ENCODE assay signal across 8 mouse cellular contexts in the genomic region with DNA sequence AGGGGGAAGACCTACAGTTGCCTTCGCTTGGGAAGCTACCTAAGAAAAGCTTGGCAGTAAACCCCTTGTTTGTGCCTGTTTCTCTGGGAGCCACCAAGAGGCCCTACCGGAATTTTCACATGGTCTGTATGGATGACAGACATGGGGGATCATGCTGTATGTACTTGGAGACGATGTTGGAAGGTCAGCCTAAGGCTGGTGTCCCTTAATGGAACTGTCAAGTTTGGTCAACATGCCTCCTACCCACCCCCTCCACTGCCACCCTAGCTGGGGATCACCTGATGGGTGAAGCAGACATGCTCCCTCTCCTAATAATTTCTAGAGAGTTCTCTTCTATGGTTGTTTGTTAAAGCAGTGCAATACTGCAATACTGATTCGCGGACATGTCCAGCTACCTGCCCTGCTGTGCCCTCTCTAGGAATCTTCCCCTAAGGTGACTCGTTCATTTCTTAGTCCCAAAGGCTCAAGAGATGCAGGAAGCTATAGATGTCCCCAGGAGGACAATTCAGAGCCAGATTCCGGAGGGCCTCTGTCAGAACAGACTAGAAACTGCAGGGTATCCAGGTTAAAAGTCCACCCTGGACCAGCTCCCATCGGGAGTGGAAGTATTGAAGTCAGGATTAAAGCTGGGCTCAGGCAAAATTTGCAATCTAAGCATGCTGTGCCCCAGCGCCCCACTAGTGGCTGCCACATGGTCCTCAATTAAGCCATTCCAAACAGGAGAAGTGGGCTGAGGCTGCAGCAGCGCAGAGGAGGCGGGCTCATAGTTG. TPM values are rescaled to one million over a fixed set of nuclear protein-coding genes. Genes with fewer than 3 reads are reported as not detected.
DNase-seq lines count a peak whose midpoint lies in the region; ATAC-seq and TF ChIP-seq lines count a peak whose summit lies in the region.

No protein-coding gene starts in this region.

- ATAC-seq in kidney, embryonic 14.5 days (ENCODE audit: low FRiP score, low TSS enrichment) = no peak
- ATAC-seq in heart, embryonic 16.5 days (replicated peaks; ENCODE audit: extremely low read depth, insufficient read depth, low FRiP score) = no peak
- no peak for ATAC-seq in liver, postnatal 0 days

- H3K9ac ChIP-seq in kidney, embryonic 14.5 days (ENCODE audit: low read depth, low read length) = no peak overlapping the region
- H3K9ac ChIP-seq in heart, embryonic 16.5 days (ENCODE audit: low read length) = peak overlapping the region; percentile 53
- H3K9ac ChIP-seq in liver, postnatal 0 days (replicated peaks) = 0 out of 2 replicates have a peak overlapping the region, but pooled peaks have one; percentile 30

- no peak for DNase-seq in kidney, adult 2 months
- peak; percentile 24 for DNase-seq in MN1 (ENCODE audit: low spot score)
- peak; percentile 17 for DNase-seq in liver, postnatal 0 days
- DNase-seq in frontal cortex, adult 2 months (ENCODE audit: extremely low spot score in 1 of 2, low spot score in 1 of 2) = no peak
- DNase-seq in urinary bladder, postnatal 36 days (ENCODE audit: low spot score in 2 of 2) = no peak
- no peak for DNase-seq in adrenal gland, adult 2 months

- 17% methylated on average over 11 of the region's 11 CpGs for WGBS in kidney, embryonic 14.5 days
- WGBS in kidney, adult 2 months = 29% methylated on average over 11 of the region's 11 CpGs
- 34% methylated on average over 11 of the region's 11 CpGs for WGBS in heart, embryonic 16.5 days
- 26% methylated on average over 11 of the region's 11 CpGs for WGBS in liver, postnatal 0 days (ENCODE audit: insufficient replicate concordance)

- H3K4me1 ChIP-seq in kidney, embryonic 14.5 days (ENCODE audit: control insufficient read depth, insufficient read depth, low read length) = peaks cover 20% of the 10 kb centered on the region; the same call in 1 of the 2 replicates
- H3K4me1 ChIP-seq in kidney, adult 2 months (ENCODE audit: control insufficient read depth, insufficient read depth, low read length) = peaks cover 12% of the 10 kb centered on the region; the same call in 1 of the 2 replicates
- H3K4me1 ChIP-seq in heart, embryonic 16.5 days (ENCODE audit: control insufficient read depth, insufficient read depth, low read length) = peaks cover 26% of the 10 kb centered on the region
- peaks cover 15% of the 10 kb centered on the region for H3K4me1 ChIP-seq in liver, postnatal 0 days (ENCODE audit: insufficient read depth)

- H3K36me3 ChIP-seq in kidney, embryonic 14.5 days (ENCODE audit: control insufficient read depth, insufficient read depth, low read length) = no peaks in the 10 kb centered on the region
- no peaks in the 10 kb centered on the region for H3K36me3 ChIP-seq in kidney, adult 2 months (ENCODE audit: control insufficient read depth, insufficient read depth, low read length)
- H3K36me3 ChIP-seq in heart, embryonic 16.5 days (ENCODE audit: control insufficient read depth, insufficient read depth) = no peaks in the 10 kb centered on the region
- no peaks in the 10 kb centered on the region for H3K36me3 ChIP-seq in liver, postnatal 0 days (replicated peaks; ENCODE audit: insufficient read depth, low read length)

- no peaks in the 10 kb centered on the region for H3K9me3 ChIP-seq in kidney, embryonic 14.5 days (ENCODE audit: control insufficient read depth, low read length)
- no peaks in the 10 kb centered on the region; the same call in 1 of the 2 replicates for H3K9me3 ChIP-seq in heart, embryonic 16.5 days (replicated peaks; ENCODE audit: control insufficient read depth, low read length)
- H3K9me3 ChIP-seq in liver, postnatal 0 days (ENCODE audit: low read length) = no peaks in the 10 kb centered on the region

- no peak for TF ChIP-seq POLR2A in kidney, adult 2 months (IDR thresholded peaks at IDR 0.05; ENCODE audit: low read depth, low read length)

- H3K4me3 ChIP-seq in kidney, embryonic 14.5 days (ENCODE audit: low read length) = peak overlapping the region; percentile 20
- no peak overlapping the region for H3K4me3 ChIP-seq in kidney, adult 2 months (ENCODE audit: insufficient read depth, low read depth, low read length)
- peak overlapping the region; percentile 54 for H3K4me3 ChIP-seq in heart, embryonic 16.5 days (ENCODE audit: low read length)
- peak overlapping the region; percentile 27; the same call in 1 of the 2 replicates for H3K4me3 ChIP-seq in liver, postnatal 0 days (ENCODE audit: low read depth, low read length)

- TF ChIP-seq CTCF in kidney, adult 2 months (conservative IDR thresholded peaks at IDR 0.05; ENCODE audit: insufficient read depth, insufficient read length, low read depth, low read length) = no peak
- no peak for TF ChIP-seq CTCF in liver, postnatal 0 days (IDR thresholded peaks at IDR 0.05; ENCODE audit: low read depth)

- peak overlapping the region; percentile 45; the same call in 1 of the 2 replicates for H3K4me2 ChIP-seq in kidney, embryonic 14.5 days (replicated peaks; ENCODE audit: low read depth, low read length)
- H3K4me2 ChIP-seq in heart, embryonic 16.5 days (ENCODE audit: low read depth, low read length) = peak overlapping the region; percentile 77
- H3K4me2 ChIP-seq in liver, postnatal 0 days (ENCODE audit: low read depth, low read length) = peak overlapping the region; percentile 71

- TF ChIP-seq EP300 in liver, postnatal 0 days (IDR thresholded peaks at IDR 0.05; ENCODE audit: low read depth) = no peak

- H3K27me3 ChIP-seq in kidney, embryonic 14.5 days (ENCODE audit: control insufficient read depth, insufficient read depth, low read length) = peaks cover 57% of the 10 kb centered on the region
- H3K27me3 ChIP-seq in kidney, adult 2 months (replicated peaks; ENCODE audit: control insufficient read depth, insufficient read depth, low read length) = peaks cover 14% of the 10 kb centered on the region
- H3K27me3 ChIP-seq in heart, embryonic 16.5 days (ENCODE audit: control insufficient read depth, insufficient read depth, low read length) = peaks cover 75% of the 10 kb centered on the region
- H3K27me3 ChIP-seq in liver, postnatal 0 days (ENCODE audit: insufficient read depth, low read length) = peaks cover 68% of the 10 kb centered on the region

- no peak overlapping the region for H3K27ac ChIP-seq in kidney, embryonic 14.5 days (ENCODE audit: low read depth, low read length)
- no peak overlapping the region for H3K27ac ChIP-seq in kidney, adult 2 months (ENCODE audit: insufficient read depth, low read depth, low read length)
- no peak overlapping the region for H3K27ac ChIP-seq in heart, embryonic 16.5 days (ENCODE audit: low read length)
- H3K27ac ChIP-seq in liver, postnatal 0 days (ENCODE audit: low read depth) = no peak overlapping the region

RNA-seq across cellular contexts. Expression of gene Dnajc5g, which starts 10.2 kb away (rescaled TPM):
- polyA plus RNA-seq in kidney, embryonic 14.5 days (2014; fragmentation: Nextera tagmentation; extraction: Ambion mirVana) = not detected in 2 replicates
- not detected in 2 replicates for polyA plus RNA-seq in kidney, adult 2 months (2012; rRNA removed)
- polyA plus RNA-seq in heart, embryonic 16.5 days (2015; fragmentation: Nextera tagmentation; extraction: Ambion mirVana) = not detected in 2 replicates
- polyA plus RNA-seq in liver, postnatal 0 days (2015; fragmentation: Nextera tagmentation; extraction: Ambion mirVana) = not detected in 2 replicates
- not detected in 2 replicates for polyA plus RNA-seq in frontal cortex, adult 2 months (2012; rRNA removed)
- not detected for total RNA-seq in adrenal gland, adult 2 months (2021)
- polyA plus RNA-seq in adrenal gland, adult 2 months (2012; rRNA removed) = not detected in 2 replicates

RNA-seq across cellular contexts. Expression of gene Slc30a3, which starts 12.1 kb away (rescaled TPM):
- 1.9 and 3.4 TPM in 2 replicates for polyA plus RNA-seq in kidney, embryonic 14.5 days (2014; fragmentation: Nextera tagmentation; extraction: Ambion mirVana)
- polyA plus RNA-seq in kidney, adult 2 months (2012; rRNA removed) = 0.14 and 0.24 TPM in 2 replicates
- polyA plus RNA-seq in heart, embryonic 16.5 days (2015; fragmentation: Nextera tagmentation; extraction: Ambion mirVana) = 0.27 and 0.35 TPM in 2 replicates
- 0.24 and 0.72 TPM in 2 replicates for polyA plus RNA-seq in liver, postnatal 0 days (2015; fragmentation: Nextera tagmentation; extraction: Ambion mirVana)
- 140 and 173 TPM in 2 replicates for polyA plus RNA-seq in frontal cortex, adult 2 months (2012; rRNA removed)
- not detected for total RNA-seq in adrenal gland, adult 2 months (2021)
- polyA plus RNA-seq in adrenal gland, adult 2 months (2012; rRNA removed) = not detected in 2 replicates

RNA-seq across cellular contexts. Expression of gene Trim54, which starts 20.6 kb away (rescaled TPM):
- polyA plus RNA-seq in kidney, embryonic 14.5 days (2014; fragmentation: Nextera tagmentation; extraction: Ambion mirVana) = not detected in 2 replicates
- polyA plus RNA-seq in kidney, adult 2 months (2012; rRNA removed) = 0.05 and 3.9 TPM in 2 replicates
- polyA plus RNA-seq in heart, embryonic 16.5 days (2015; fragmentation: Nextera tagmentation; extraction: Ambion mirVana) = 8.1 and 11.2 TPM in 2 replicates
- 0.12 and 0.86 TPM in 2 replicates for polyA plus RNA-seq in liver, postnatal 0 days (2015; fragmentation: Nextera tagmentation; extraction: Ambion mirVana)
- polyA plus RNA-seq in frontal cortex, adult 2 months (2012; rRNA removed) = 0.64 and 2.0 TPM in 2 replicates
- total RNA-seq in adrenal gland, adult 2 months (2021) = not detected
- polyA plus RNA-seq in adrenal gland, adult 2 months (2012; rRNA removed) = not detected in 2 replicates

RNA-seq across cellular contexts. Expression of gene Cad, which starts 41.3 kb away (rescaled TPM):
- polyA plus RNA-seq in kidney, embryonic 14.5 days (2014; fragmentation: Nextera tagmentation; extraction: Ambion mirVana) = 35.4 and 40.5 TPM in 2 replicates
- 12.4 and 14.2 TPM in 2 replicates for polyA plus RNA-seq in kidney, adult 2 months (2012; rRNA removed)
- 14.4 and 18.4 TPM in 2 replicates for polyA plus RNA-seq in heart, embryonic 16.5 days (2015; fragmentation: Nextera tagmentation; extraction: Ambion mirVana)
- 3.1 and 4.2 TPM in 2 replicates for polyA plus RNA-seq in liver, postnatal 0 days (2015; fragmentation: Nextera tagmentation; extraction: Ambion mirVana)
- 14.8 and 18.0 TPM in 2 replicates for polyA plus RNA-seq in frontal cortex, adult 2 months (2012; rRNA removed)
- total RNA-seq in adrenal gland, adult 2 months (2021) = 10 to 100 TPM; 17.5 to 33.1 TPM
- polyA plus RNA-seq in adrenal gland, adult 2 months (2012; rRNA removed) = 43.2 and 48.0 TPM in 2 replicates

RNA-seq across cellular contexts. Expression of gene Ucn, which starts 42.7 kb away (rescaled TPM):
- not detected in 2 replicates for polyA plus RNA-seq in kidney, embryonic 14.5 days (2014; fragmentation: Nextera tagmentation; extraction: Ambion mirVana)
- not detected in 2 replicates for polyA plus RNA-seq in kidney, adult 2 months (2012; rRNA removed)
- not detected in 2 replicates for polyA plus RNA-seq in heart, embryonic 16.5 days (2015; fragmentation: Nextera tagmentation; extraction: Ambion mirVana)
- not detected in 2 replicates for polyA plus RNA-seq in liver, postnatal 0 days (2015; fragmentation: Nextera tagmentation; extraction: Ambion mirVana)
- 2.0 and 2.7 TPM in 2 replicates for polyA plus RNA-seq in frontal cortex, adult 2 months (2012; rRNA removed)
- not detected for total RNA-seq in adrenal gland, adult 2 months (2021)
- polyA plus RNA-seq in adrenal gland, adult 2 months (2012; rRNA removed) = not detected in 2 replicates

Comparison
In these comparisons a context has a peak if more than half of its experiments do, and no peak if none do; other contexts are left out.
1. DNase-seq: peak in MN1 (single experiment) and liver, postnatal 0 days (single experiment); none in kidney, adult 2 months (single experiment), frontal cortex, adult 2 months (0 of 2), urinary bladder, postnatal 36 days (0 of 2) and adrenal gland, adult 2 months (single experiment).
2. RNA of gene Slc30a3, which starts 12.1 kb away (polyA plus RNA-seq): 140 to 173 TPM in frontal cortex, adult 2 months; 1.9 to 3.4 TPM in kidney, embryonic 14.5 days, 0.24 to 0.72 TPM in liver, postnatal 0 days, 0.27 to 0.35 TPM in heart, embryonic 16.5 days, 0.14 to 0.24 TPM in kidney, adult 2 months and not detected in adrenal gland, adult 2 months; every median in the first group is over 10 times any median in the second.
3. Peak in every context shown above with its lines, with median percentiles within 50 percentile points of each other: H3K4me2 ChIP-seq.